Mouse (Mus musculus) induced T-regulatory cell, adult 2 months (primary cell): ENCODE data around the gene Hs3st4.

ENCODE experiments used
- DNase-seq: peaks from one replicate; pipeline ENCODE4 v3.0.0-alpha.2; 2012; ENCODE audit warnings: low read depth

The Hs3st4 gene

DNA sequence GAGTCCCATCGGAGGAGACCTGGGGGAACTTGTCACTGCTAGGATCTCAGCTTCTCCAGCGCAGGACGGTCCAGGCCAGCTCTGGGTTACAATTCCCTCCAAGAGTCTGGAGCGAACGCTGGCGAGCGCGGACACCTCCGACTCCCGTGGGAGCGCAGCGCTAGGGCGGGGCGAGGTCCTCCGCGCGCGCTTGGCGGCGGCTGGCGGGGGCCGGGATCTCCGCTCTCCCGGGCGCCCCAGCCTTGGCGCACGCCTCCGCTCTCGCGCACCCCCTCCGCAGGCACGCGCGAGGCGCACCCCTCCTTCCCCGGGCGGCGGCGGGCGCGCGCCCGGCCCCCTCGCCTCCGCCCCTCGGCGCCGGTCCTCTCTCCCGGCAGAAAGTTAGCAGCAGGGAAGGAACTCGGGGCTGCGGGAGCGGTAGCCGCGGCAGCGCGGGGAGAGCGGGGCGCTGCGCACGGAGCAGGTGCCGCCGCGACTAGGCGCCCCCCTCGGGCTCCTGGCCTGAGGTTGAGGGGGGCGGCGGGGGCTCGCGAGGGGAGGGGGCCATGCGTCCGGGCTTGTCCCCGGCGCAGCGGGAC lies at the start of gene Hs3st4:
Hs3st4 (plus strand) TSS at position 409 of the 578 bp plus-strand sequence.
- DNase-seq, result no peak

DNA sequence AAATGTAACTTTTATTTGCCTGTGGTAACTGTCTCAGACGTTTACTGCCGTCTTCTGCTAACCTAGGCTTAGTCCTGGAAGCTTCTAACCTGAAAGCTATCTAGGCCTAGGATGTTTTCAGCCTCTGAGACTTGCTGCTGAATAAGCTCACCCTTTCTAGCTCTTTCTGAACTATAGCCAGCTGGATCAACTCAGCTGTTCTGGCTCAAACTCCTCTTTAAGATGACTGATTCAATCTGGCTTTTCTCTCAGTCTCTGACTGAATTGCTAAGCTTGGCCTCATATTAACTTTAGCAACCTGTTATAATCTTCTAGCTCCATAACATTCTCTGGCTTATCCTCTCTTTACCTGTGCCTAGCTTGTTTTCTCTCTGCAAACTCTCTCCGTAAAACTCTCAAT lies 35.8 kb upstream of the Hs3st4 start:
- DNase-seq, result no peak

DNA sequence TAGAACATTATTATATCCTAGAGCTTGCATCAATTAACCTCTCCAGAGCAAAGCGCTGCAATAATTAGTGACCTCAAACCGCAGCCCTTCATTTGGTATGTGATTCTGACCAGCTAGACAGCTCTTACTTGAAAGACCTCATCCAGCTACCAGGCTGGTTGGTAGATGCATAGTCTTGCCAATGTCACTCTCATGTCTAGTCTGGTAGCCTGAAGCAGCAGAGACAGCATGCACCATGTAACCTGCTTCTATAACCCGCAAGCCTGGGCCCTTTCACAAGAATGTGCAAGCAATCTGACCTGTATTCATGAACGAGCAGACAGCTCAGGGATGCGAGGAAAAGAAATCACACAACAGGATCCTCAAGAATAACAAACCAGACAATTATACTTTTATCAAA lies 19.6 kb upstream of the Hs3st4 start:
- DNase-seq, result no peak

DNA sequence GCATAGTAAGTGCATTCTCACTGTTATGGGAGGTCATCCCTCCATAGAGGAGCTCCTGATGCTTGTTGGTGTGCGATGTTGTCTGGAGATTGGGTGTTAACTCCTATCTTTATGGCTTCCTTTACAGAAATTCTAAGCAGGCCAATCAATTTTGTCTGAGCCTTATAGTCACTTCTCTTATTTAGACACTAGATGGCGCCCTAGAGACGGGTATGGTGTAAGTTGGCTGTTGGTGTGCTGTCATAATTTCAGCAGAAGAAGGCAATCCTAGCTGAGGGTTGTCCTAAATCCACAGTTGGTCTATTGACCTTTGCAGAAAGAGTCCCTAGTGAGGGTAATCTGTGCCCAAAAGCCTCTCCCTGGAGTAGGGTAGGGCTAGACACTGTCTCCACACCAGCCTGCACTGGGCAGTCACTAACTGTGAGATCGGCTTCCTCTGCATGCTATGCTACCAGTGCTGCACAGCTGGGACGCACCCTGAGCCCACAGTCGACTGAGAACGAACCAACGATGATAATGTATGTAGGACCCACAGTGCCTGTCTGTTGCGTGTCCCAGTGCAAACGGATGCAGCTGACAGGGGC lies 18.0 kb upstream of the Hs3st4 start:
- peak; percentile 1 for DNase-seq

DNA sequence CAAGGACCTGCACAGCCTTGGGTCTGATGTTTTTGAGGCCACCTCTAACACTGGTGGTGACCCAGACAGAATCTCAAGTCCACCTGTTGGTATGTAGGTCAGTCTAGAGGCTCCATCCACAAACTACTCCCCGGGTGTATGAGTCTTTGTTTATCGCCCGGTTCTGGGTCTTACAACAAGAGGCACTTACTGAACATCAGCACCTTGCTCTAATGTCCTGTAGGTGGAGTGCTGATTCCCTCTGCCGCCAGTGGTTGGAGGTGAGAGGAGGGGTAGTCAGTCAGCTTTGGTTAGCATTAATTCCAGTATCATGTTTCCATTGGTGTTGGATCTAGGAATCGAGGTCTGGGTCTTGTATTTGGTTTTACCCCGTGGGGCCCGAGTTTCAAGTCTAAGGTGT lies 17.2 kb upstream of the Hs3st4 start:
- no peak for DNase-seq

DNA sequence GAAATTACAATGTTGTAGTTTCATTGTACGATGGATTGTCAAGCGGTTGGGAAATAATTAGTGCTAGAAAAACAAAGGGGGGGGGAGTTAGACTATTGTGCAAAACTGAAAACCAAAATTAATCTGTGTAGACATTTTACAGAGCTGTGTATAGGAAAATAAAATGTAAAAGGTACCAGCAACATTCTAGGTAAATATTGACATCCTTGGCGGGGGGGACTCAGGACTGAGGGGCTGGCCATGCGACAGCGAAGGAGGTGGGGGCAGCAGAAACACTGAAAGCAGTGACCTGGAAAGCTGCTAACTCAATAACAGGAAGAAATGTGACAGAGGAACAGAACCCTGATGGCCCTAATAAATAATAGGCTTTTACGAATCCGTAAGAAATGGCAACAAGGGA lies 7.2 kb upstream of the Hs3st4 start:
- DNase-seq, result no peak

DNA sequence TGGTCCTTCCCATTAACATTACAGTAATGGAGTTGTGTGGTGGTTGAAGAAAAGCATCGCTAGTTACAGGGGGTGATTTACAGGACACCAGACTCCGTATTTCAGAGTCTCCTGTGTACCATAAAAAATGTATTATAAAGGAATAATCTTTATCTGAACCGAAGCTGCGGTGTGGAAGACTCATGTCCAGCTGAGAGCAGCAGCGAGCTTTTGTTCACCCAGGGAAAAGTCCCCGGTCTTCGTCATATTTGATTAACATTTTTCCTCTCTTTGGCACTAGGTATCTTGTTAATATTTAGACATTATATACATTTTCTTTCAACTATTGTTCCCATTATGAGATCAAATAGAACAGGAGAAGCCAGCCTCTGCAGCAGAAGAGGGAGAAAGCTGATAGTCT lies 1.2 kb upstream of the Hs3st4 start:
- no peak for DNase-seq

DNA sequence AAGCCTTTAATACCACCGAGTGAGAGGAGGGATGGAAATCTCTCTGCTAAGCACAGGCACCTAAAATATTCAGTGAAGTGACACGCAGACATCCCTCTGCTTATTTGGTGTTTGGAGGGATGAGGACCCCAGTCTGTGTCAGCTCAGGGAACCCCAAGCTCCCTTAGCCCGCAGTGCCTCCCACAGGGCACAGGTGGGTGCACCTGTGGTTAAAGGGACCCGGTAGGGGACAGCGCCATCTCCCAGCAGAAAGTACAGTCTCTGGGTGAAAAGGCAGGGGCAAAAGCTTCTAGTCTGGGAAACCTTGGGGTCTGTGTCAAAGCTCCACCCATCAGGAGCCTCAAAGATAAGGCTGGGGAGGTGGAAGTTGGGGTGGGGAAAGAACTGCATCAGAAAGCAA lies 659 bp upstream of the Hs3st4 start:
- no peak for DNase-seq

DNA sequence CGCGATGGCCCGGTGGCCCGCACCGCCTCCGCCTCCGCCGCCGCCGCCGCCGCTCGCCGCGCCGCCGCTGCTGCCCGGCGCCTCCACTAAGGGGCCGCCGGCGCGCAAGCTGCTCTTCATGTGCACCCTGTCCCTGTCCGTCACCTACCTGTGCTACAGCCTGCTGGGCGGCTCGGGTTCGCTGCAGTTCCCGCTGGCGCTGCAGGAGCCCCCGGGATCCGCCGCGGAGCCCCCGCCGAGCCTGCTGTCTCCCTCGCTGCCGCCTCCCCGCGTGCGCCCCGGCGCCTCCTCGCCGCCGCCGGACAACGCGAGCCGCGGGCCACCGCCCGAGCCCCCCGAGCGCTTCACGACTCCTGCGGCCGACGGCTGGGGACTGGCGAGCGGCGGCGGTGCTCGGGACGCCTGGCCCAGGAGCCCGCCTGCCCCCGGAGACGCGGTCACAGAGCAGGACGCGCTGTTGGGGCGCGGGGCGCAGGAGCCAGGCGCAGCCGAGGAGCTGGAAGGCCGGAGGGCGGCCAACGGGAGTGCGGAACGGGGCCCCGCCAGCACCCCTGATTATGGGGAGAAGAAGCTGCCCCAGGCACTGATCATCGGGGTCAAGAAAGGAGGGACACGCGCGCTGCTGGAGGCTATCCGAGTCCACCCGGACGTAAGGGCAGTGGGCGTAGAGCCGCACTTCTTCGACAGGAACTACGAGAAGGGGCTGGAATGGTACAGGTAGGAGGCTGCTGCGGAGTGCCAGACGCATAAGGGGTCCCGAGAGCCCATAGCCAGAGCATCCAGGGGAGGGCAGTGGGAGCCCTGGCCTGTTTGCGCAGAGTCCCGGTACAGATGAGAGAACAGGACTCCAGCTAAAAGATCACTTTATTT lies 743 bp downstream of the Hs3st4 start:
- no peak for DNase-seq

DNA sequence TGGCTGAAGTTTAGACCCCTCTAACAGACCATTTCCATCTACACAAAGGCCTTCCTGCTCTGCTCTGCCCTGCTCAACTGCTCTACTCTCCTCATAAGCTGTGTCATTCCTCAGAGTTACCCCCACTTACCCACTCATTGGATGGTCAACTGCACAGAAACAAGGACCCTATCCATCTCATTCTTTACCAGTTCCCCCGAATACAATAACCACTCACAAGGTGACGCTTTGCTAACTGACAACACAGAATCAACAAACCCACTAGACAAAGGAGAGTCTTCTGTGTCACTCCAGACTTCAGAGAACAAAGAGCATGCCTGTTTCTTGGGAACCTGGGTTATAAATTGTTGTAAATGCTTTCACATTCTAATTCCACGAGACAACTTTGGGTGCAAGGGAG lies 9.5 kb downstream of the Hs3st4 start:
- DNase-seq, result no peak

DNA sequence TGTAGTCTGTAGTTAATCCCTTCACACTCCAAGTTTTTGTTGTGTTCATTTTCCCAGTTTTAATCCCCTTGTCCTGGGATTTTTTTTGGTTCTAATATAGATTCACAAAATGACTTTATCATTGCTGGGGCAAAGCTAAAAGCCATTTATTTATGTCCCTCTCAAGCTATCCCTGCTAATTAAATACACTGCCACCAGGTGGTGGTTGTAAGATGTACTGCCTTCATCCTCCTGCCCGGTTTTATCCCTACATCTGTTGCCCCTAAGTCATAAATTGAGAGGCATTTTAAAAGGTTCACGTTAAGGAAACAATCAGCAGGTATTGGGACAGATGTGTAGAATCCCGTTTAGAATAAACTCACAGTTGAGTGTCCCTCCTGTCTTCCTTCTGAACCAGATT lies 14.6 kb downstream of the Hs3st4 start:
- DNase-seq, result no peak

DNA sequence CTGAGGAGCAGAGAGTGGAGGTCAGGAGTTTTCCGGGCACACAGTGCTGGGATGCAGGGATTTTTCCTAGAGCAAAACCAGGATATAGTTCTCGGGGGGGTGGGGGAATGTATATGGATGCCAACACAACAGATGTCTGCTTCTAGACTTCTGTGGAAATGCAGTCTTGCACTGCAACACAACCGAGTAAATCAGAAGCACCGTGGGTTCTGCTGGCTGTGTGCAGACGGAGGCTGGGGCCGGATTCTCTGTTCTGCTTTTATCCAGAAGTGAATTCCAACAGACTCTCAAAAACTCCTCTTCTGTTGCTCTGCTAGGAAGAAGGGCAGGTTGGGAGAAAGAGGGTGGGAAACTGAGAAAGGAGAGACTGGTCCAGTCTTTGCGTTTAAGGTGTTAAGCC lies 15.9 kb downstream of the Hs3st4 start:
- no peak for DNase-seq

DNA sequence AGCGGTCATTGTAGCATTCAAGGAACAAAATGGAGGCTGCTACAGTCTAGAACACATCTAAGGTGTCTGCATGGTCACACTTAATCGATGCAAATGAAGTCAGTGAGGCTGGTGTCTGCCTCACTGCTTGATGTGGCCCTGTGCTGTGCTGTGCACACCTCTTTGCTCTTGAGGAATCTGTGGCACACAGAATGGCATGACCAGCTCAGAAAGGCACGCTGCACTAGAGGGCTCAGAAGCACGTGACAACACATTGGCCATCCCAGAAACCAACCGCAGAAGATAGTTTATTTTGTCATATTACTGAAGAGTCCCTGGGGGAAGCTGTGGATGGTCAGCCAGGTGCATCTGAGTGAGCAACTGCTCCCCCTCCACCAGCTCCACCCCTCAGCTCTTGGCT lies 44.2 kb downstream of the Hs3st4 start:
- no peak for DNase-seq

DNA sequence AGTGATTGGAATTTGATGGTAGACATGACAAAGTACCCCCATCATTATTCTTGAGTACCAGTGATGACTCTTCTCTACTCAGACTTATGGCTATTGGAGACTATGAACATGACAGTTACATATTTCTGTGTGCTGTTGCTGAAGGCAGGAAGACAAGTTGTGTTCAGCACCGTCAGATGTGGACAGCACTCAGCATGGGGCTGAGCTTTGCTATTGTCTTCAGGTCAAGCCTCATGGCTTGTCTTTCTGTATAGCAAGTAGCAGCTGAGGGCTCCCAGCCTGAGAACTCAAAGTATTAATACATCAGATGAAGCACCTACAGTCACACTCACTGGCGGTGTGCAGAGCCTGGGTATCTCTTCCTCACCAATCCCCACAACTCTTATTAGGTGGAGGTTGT lies 49.6 kb downstream of the Hs3st4 start:
- no peak for DNase-seq

DNA sequence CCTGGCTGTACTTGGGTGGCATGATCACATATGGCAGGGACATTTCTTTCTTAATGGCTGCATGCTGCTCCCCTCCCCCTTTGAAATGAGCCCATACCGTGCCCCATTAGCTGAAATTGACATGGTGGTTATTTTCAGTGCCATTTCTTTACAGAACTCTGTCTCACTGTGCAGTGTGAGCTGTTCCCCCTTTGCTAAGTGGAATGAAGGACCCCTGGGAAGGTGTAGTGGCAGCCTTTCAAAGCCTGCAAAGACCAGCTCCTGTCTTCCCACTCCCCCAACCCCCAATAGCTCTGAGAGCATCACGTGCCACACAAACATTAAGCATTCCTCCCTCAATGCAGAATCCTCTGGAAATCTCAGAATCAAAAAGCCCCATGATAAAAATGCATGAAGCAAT lies 50.7 kb downstream of the Hs3st4 start:
- no peak for DNase-seq

DNA sequence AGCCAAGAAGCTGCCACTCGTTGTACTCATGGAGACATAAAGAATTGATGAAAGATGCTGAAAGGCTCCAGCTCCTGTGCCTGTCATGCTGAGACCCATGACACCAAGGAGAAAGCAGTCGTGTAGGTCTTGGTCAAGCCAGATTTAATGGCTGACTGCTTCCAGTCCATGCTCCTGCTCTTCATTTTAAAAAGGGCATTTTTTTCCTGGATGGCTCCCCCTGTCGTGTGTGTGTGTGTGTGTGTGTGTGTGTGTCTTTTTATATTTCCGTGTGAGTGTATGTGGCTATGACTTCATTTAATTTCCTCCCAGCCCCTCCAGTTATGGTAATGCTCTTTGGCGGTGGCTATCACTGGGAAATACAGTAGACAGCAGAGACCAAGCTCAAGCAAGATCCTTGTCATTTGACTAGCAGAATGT lies 54.6 kb downstream of the Hs3st4 start:
- DNase-seq, result no peak

DNA sequence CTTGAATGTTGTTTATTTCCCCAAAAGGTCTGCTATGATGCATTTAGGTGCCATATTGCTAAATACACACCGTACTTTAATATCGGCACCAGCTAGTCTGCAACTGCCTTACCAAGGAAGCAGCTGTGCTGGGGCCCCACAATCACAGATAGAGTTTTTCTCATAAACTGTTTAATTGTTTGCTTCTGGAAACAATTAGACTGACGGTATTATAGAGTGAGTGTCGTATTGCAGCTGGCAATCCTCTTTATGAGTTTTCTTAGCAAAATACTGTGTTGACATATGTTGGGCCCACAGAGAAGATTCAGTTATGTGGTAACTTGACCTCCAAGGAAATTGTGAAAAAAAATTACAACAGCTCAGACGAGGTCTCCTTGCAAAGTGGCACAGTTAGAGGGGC lies 56.5 kb downstream of the Hs3st4 start:
- DNase-seq, result no peak

DNA sequence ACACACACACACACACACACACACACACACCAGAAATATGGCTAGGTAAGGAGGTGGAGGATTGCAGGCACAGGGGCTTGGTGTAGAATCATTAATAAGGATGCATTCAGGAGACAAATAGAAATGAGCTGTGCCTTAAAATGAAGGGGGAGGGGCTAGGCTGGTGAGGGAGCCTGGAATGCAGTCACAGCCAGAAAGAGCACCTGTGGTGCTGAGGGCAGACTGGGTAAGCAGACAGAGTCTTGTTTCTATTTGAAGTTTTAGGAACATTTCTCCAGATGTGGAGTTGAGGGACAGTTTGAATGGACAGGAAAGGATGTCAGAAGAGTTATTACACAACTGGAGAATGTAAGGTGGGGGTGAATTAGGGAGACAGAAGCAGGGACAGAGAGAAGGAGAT lies 64.7 kb downstream of the Hs3st4 start:
- DNase-seq, result no peak

DNA sequence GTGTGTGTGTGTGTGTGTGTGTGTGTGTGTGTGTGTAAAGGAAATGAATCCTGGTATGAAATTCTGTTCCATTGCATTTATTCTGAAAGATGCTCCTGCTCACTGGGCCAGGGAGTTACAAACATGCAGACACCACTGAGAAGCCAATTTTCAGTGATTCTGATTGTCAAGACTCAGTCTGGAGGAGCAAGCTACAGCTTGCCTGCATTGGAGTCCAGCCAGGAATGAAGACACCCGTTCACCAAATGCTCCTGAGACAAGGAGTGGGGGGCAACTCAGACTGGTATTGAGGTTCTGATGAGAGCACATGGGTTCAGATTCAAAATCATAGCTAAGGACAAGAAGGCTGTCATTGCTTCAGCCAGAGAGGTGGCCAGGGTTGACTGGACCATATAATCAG lies 66.3 kb downstream of the Hs3st4 start:
- no peak for DNase-seq

DNA sequence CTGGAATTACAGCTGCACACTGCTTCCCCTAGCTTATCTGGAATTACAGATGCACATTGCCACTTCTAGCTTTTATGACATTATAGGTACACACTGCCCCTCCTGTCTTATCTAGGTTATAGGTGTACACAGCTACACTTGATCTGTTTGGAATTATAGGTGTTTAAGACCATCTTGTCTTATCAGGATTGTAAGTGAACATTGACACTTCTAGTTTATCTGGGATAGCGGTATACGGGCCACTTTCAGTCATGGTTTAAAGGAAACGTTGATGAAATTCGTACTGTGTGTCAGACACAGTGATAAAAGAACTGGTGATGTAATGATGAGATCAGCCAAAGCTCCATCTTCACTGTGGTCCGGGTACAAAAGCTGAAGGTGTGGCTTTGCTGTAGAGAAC lies 67.8 kb downstream of the Hs3st4 start:
- DNase-seq, result no peak

DNA sequence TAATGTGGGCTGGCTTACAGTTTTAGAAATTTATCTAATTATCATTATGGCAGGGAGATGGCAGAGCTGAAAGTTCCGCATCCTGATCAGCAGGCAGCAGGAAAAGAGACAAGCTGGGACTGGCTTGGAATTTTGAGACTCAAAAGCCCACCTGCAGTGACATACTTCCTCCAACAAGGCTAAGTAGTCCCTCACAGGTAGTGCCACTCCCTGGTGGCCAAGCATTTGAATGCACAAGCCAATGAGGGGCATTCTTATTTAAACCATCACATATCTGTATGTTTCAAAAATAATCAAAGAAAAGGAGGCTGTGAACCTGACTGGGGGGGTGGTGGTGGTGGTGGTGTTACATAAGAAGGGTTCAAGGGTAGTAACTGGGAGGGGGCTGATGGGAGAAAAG lies 101.1 kb downstream of the Hs3st4 start:
- DNase-seq, result no peak

DNA sequence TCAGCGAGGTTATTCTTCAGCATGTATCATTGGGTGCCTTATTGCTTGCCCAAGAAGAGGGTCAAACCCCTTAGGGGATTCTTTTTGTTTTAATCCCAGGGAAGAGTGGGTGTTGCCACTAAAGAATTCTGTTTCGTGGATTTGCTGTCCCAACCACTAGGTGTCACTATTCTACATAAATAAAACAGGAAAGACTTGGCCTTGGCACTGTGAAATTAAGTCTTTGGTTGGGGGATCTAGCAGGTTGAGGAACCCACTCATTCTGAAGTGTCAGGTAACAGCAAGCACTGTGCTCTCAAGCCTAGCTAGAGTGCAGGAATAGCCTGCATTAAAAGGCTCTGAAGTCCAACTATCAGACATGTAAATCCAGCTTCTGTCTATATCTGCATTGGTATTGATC lies 146.3 kb downstream of the Hs3st4 start:
- DNase-seq, result peak; percentile 5

DNA sequence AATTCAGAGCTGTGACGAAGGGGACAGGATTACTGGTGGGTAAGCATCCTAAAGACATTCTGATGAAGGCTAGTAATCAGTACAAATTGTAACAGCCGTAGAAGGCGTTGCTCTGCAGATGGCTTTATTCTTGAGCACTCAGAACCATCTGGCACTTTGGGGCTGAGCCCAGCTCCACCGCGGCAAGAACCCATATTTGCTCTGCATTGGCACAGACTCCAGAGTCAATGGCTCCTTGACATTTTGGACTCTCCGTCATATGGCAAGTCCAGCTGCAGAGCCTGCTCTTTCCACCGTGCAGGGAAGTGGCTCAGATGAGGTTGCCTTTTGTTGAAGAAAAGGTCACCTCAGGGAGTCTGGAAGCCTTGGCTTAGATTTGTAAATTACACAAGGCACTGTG lies 148.6 kb downstream of the Hs3st4 start:
- DNase-seq, result no peak

DNA sequence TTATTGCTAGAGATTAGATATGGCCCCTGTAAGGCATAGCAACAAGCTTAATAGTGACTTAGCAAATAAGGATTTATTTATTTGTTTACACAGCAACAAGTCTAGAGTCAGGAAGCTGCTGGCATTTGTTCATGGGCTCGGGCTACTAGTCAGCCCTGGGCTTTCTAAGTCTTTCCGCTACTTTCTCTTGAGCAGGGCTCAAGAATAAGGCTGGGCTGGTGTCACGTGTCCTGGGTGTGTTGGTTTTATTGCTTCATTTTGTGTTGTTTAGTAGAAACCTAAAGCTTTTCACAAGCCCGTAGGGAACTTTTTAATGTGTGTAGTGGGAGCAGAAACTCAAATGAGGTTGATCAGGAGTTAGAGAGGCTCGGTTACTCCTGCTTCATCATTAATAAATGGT lies 153.5 kb downstream of the Hs3st4 start:
- no peak for DNase-seq
